Mouse (Mus musculus) v-Abl transformed pro-B cells (cell line): ENCODE results near the gene Setx.
"Not testable (repeated sequence)": the region's sequence is repeated elsewhere in the genome, so short reads cannot be mapped to it uniquely, and the experiment has no call there.

ENCODE experiments used
- in situ Hi-C, 2 experiments: fragments of 400-800 bp; cut with MboI; formaldehyde crosslinking; loops; one replicate each; pipeline ENCODE4 v1.15.1; 2025; ENCODE audit not compliant: unreplicated experiment in 2 of 2

Setx gene

GRCm38 (mm10) chr2:29123907-29124569, at the start of gene Setx:
Setx (plus strand) TSS chr2:29124181.
- in situ Hi-C loops = no loop called here

- in situ Hi-C loops = no loop called here
These were observed 49.3 kb upstream of the Setx start for GRCm38 (mm10) chr2:29074676-29075075.

- in situ Hi-C loops = no loop called here
These were observed 48.5 kb upstream of the Setx start for GRCm38 (mm10) chr2:29075331-29076070.

GRCm38 (mm10) chr2:29076226-29076625, 47.8 kb upstream of the Setx start:
- in situ Hi-C loops = no loop called here

GRCm38 (mm10) chr2:29081965-29082364, 42.0 kb upstream of the Setx start:
- in situ Hi-C loops = loop anchor here (5.0 kb wide), 1 partner anchor 45 kb away; no protein-coding TSS in a partner anchor

GRCm38 (mm10) chr2:29086026-29086425, 38.0 kb upstream of the Setx start:
- in situ Hi-C loops = no loop called here

GRCm38 (mm10) chr2:29089276-29089675, 34.7 kb upstream of the Setx start:
- in situ Hi-C loops = not testable (repeated sequence)

GRCm38 (mm10) chr2:29095674-29096073, 28.3 kb upstream of the Setx start:
- in situ Hi-C loops = no loop called here

GRCm38 (mm10) chr2:29096751-29097150, 27.2 kb upstream of the Setx start:
- in situ Hi-C loops = no loop called here

GRCm38 (mm10) chr2:29097465-29097864, 26.5 kb upstream of the Setx start:
- in situ Hi-C loops = no loop called here

- in situ Hi-C loops = not testable (repeated sequence)
These were observed 26.0 kb upstream of the Setx start for GRCm38 (mm10) chr2:29097955-29098354.

GRCm38 (mm10) chr2:29098786-29099185, 25.2 kb upstream of the Setx start:
- in situ Hi-C loops = no loop called here

GRCm38 (mm10) chr2:29099646-29100045, 24.3 kb upstream of the Setx start:
- in situ Hi-C loops = no loop called here

- in situ Hi-C loops = no loop called here
These were observed 23.0 kb upstream of the Setx start for GRCm38 (mm10) chr2:29100822-29101534.

- in situ Hi-C loops = not testable (repeated sequence)
These were observed 21.3 kb upstream of the Setx start for GRCm38 (mm10) chr2:29102416-29103377.

GRCm38 (mm10) chr2:29120969-29121368, 3.0 kb upstream of the Setx start:
- in situ Hi-C loops = no loop called here

- in situ Hi-C loops = no loop called here
These were observed 1.5 kb upstream of the Setx start for GRCm38 (mm10) chr2:29122446-29122845.

GRCm38 (mm10) chr2:29124571-29124935, 572 bp downstream of the Setx start:
- in situ Hi-C loops = no loop called here

- in situ Hi-C loops = loop anchor here (5.0 kb wide), 1 partner anchor 43 kb away; no protein-coding TSS in a partner anchor
These were observed 1.1 kb downstream of the Setx start for GRCm38 (mm10) chr2:29124936-29125701.
